10 mouse cellular contexts compared by ENCODE assay signal in genomic region chr6:71164394-71164793, GRCm38 (mm10). TPM values are rescaled to one million over a fixed set of nuclear protein-coding genes. Genes with fewer than 3 reads are reported as not detected.
DNase-seq lines count a peak whose midpoint lies in the region; ATAC-seq and TF ChIP-seq lines count a peak whose summit lies in the region.
"Had no signal": no experiment of that assay in that cellular context is flagged by ENCODE, and none has a peak within 500 bp of the region (broad histone marks: within the 10 kb centered on the region; RNA-seq: fewer than 3 reads in every experiment).

No protein-coding gene starts in this region.

- H3K4me3 ChIP-seq in megakaryocyte, embryonic 14.5 days (replicated peaks): peak overlapping the region; percentile 53
- H3K4me3 ChIP-seq in embryonic facial prominence, embryonic 10.5 days: no peak overlapping the region
- H3K4me3 ChIP-seq in liver, adult 2 months (ENCODE audit: insufficient read depth, low read depth, low read length): no peak overlapping the region
- H3K4me3 ChIP-seq: gastrocnemius, adult 2 months had no signal

- no peaks in the 10 kb centered on the region for H3K36me3 ChIP-seq in megakaryocyte, embryonic 14.5 days (replicated peaks; ENCODE audit: low read length)
- H3K36me3 ChIP-seq in embryonic facial prominence, embryonic 10.5 days (replicated peaks): no peaks in the 10 kb centered on the region
- no peaks in the 10 kb centered on the region for H3K36me3 ChIP-seq in liver, adult 2 months (ENCODE audit: control insufficient read depth, insufficient read depth, low read length)

- no peak overlapping the region for H3K9ac ChIP-seq in liver, adult 2 months (ENCODE audit: low read depth, low read length)

- H3K27me3 ChIP-seq in megakaryocyte, embryonic 14.5 days (replicated peaks): peaks cover 3% of the 10 kb centered on the region
- H3K27me3 ChIP-seq in embryonic facial prominence, embryonic 10.5 days (replicated peaks; ENCODE audit: low read depth, poor library complexity, severe bottlenecking): no peaks in the 10 kb centered on the region
- H3K27me3 ChIP-seq in liver, adult 2 months (ENCODE audit: control insufficient read depth, insufficient read depth, low read length): no peaks in the 10 kb centered on the region

- H3K79me2 ChIP-seq in liver, adult 2 months (ENCODE audit: control insufficient read depth, insufficient read depth, low read length): no peaks in the 10 kb centered on the region

- ATAC-seq in megakaryocyte, adult 5-6 weeks (ENCODE audit: poor library complexity, severe bottlenecking): no peak

- H3K27ac ChIP-seq in embryonic facial prominence, embryonic 10.5 days (replicated peaks): no peak overlapping the region
- no peak overlapping the region for H3K27ac ChIP-seq in liver, adult 2 months (replicated peaks; ENCODE audit: insufficient read depth, low read depth, low read length)
- H3K27ac ChIP-seq: gastrocnemius, adult 2 months had no signal

- H3K9me3 ChIP-seq in megakaryocyte, embryonic 14.5 days: no peaks in the 10 kb centered on the region
- no peaks in the 10 kb centered on the region for H3K9me3 ChIP-seq in embryonic facial prominence, embryonic 10.5 days

- DNase-seq in embryonic facial prominence, embryonic 10.5 days (ENCODE audit: low spot score): peak; percentile 24
- DNase-seq in liver, adult 2 months (ENCODE audit: extremely low read depth, low read depth, low spot score): peak; percentile 19
- peak; percentile 71 for DNase-seq in thymus, postnatal 14 days
- DNase-seq in frontal cortex, postnatal 10 days (ENCODE audit: low spot score in 2 of 2): no peak
- no peak for DNase-seq in spleen, postnatal 36 days (ENCODE audit: low spot score in 2 of 2)
- DNase-seq: gastrocnemius, adult 2 months had no signal

- WGBS in embryonic facial prominence, embryonic 10.5 days: 25% methylated on average over 6 of the region's 6 CpGs
- 50% methylated on average over 6 of the region's 6 CpGs for WGBS in liver, adult 2 months

- TF ChIP-seq CTCF in liver, adult 2 months (IDR thresholded peaks at IDR 0.05; ENCODE audit: low read depth, low read length): no peak

- H3K4me1 ChIP-seq in megakaryocyte, embryonic 14.5 days: peaks cover 9% of the 10 kb centered on the region
- peaks cover 6% of the 10 kb centered on the region; the same call in 1 of the 2 replicates for H3K4me1 ChIP-seq in embryonic facial prominence, embryonic 10.5 days
- H3K4me1 ChIP-seq in liver, adult 2 months (ENCODE audit: control insufficient read depth, insufficient read depth, low read length): peaks cover 21% of the 10 kb centered on the region

- no peak for TF ChIP-seq POLR2A in liver, adult 2 months (IDR thresholded peaks at IDR 0.05; ENCODE audit: extremely low read depth, insufficient read depth, low read length)

RNA-seq across cellular contexts. Expression of gene Thnsl2, which starts 20.2 kb away (rescaled TPM):
- polyA plus RNA-seq in megakaryocyte, embryonic 14.5 days (2012; ENCODE audit: insufficient read depth, low replicate concordance): 1.6 TPM in 1 of 2 replicates, not detected in the other
- 0.68 TPM in 1 of 2 replicates, not detected in the other for total RNA-seq in megakaryocyte, adult 5-6 weeks (2015)
- 0.08 TPM in 1 of 2 replicates, not detected in the other for total RNA-seq in megakaryocyte, adult 5-6 weeks (2017)
- polyA plus RNA-seq in embryonic facial prominence, embryonic 10.5 days (2016; fragmentation: Nextera tagmentation; extraction: Ambion mirVana): 5.3 TPM in 2 replicates
- total RNA-seq in liver, adult 2 months (2014; rRNA removed): 54.5 and 69.7 TPM in 2 replicates
- polyA plus RNA-seq in liver, adult 2 months (2012; rRNA removed): 50.1 and 57.4 TPM in 2 replicates

RNA-seq across cellular contexts. Expression of gene Fabp1, which starts 35.2 kb away (rescaled TPM):
- polyA plus RNA-seq in megakaryocyte, embryonic 14.5 days (2012; ENCODE audit: insufficient read depth, low replicate concordance): not detected in 2 replicates
- not detected in 2 replicates for total RNA-seq in megakaryocyte, adult 5-6 weeks (2015)
- total RNA-seq in megakaryocyte, adult 5-6 weeks (2017): not detected in 2 replicates
- not detected in 2 replicates for polyA plus RNA-seq in embryonic facial prominence, embryonic 10.5 days (2016; fragmentation: Nextera tagmentation; extraction: Ambion mirVana)
- total RNA-seq in liver, adult 2 months (2014; rRNA removed): 4,448 and 10,515 TPM in 2 replicates
- 1,879 and 1,952 TPM in 2 replicates for polyA plus RNA-seq in liver, adult 2 months (2012; rRNA removed)
- total RNA-seq: gastrocnemius, adult 2 months; layer of hippocampus, postnatal 14 days had no signal
- polyA plus RNA-seq: brain, embryonic 14.5 days had no signal

Comparison
In these comparisons a context has a peak if more than half of its experiments do, and no peak if none do; other contexts are left out.
1. DNase-seq: peak in embryonic facial prominence, embryonic 10.5 days (single experiment), liver, adult 2 months (single experiment) and thymus, postnatal 14 days (single experiment); none in frontal cortex, postnatal 10 days (0 of 2) and spleen, postnatal 36 days (0 of 2).
2. RNA of gene Fabp1, which starts 35.2 kb away (polyA plus RNA-seq): 1,879 to 1,952 TPM in liver, adult 2 months; not detected in megakaryocyte, embryonic 14.5 days and not detected in embryonic facial prominence, embryonic 10.5 days; every median in the first group is over 1,000 times any median in the second.